9 mouse cellular contexts compared by ENCODE assay signal in genomic region chr8:120321724-120322123, GRCm38 (mm10).
A peak's percentile ranks its signal among the peaks of the same experiment; 100 is the strongest.
DNase-seq lines count a peak whose midpoint lies in the region; ATAC-seq and TF ChIP-seq lines count a peak whose summit lies in the region.
"Had no signal": no experiment of that assay in that cellular context is flagged by ENCODE, and none has a peak within 500 bp of the region (broad histone marks: within the 10 kb centered on the region; RNA-seq: fewer than 3 reads in every experiment).

No protein-coding gene starts in this region.

- no peak overlapping the region for H3K27ac ChIP-seq in ES-Bruce4 (ENCODE audit: insufficient read depth, low read length)
- H3K27ac ChIP-seq in neural tube, embryonic 11.5 days (ENCODE audit: low read depth, low read length) = 0 out of 2 replicates have a peak overlapping the region, but pooled peaks have one; percentile 90

- ATAC-seq in neural tube, embryonic 11.5 days (ENCODE audit: insufficient read depth, low FRiP score, low TSS enrichment) = no peak

- H3K27me3 ChIP-seq in ES-Bruce4 (ENCODE audit: control insufficient read depth, insufficient read depth, low read length, poor library complexity, severe bottlenecking) = no peaks in the 10 kb centered on the region
- H3K27me3 ChIP-seq in neural tube, embryonic 11.5 days (ENCODE audit: control insufficient read depth, insufficient read depth, low read length) = no peaks in the 10 kb centered on the region
- H3K27me3 ChIP-seq: limb, embryonic 13.5 days had no signal

- DNase-seq in kidney, postnatal 4 days = peak; percentile 55 to 59
- DNase-seq in kidney, adult 18-20 months = no peak
- peak; percentile 24 for DNase-seq in T-cell, adult 2 months (ENCODE audit: low spot score)
- DNase-seq in neural tube, embryonic 11.5 days (ENCODE audit: low spot score) = no peak
- DNase-seq in ovary, postnatal 14 days (ENCODE audit: low spot score) = no peak
- no peak for DNase-seq in urinary bladder, adult 2 months (ENCODE audit: low spot score)
- DNase-seq: cerebellum, adult 18-20 months had no signal

- 47% methylated on average over 6 of the region's 6 CpGs for WGBS in neural tube, embryonic 11.5 days

- TF ChIP-seq CTCF in ES-Bruce4 (IDR thresholded peaks at IDR 0.05; ENCODE audit: low read depth, low read length) = peak; percentile 89

- peaks cover 3% of the 10 kb centered on the region for H3K4me1 ChIP-seq in ES-Bruce4 (ENCODE audit: control insufficient read depth, insufficient read depth, low read length)
- H3K4me1 ChIP-seq in neural tube, embryonic 11.5 days (ENCODE audit: control insufficient read depth, insufficient read depth, low read length) = peaks cover 42% of the 10 kb centered on the region

- no peaks in the 10 kb centered on the region for H3K9me3 ChIP-seq in ES-Bruce4 (replicated peaks; ENCODE audit: control insufficient read depth, insufficient read depth, low read length, poor library complexity, severe bottlenecking)
- no peaks in the 10 kb centered on the region for H3K9me3 ChIP-seq in neural tube, embryonic 11.5 days (ENCODE audit: control insufficient read depth, low read length)

- no peak overlapping the region for H3K9ac ChIP-seq in ES-Bruce4 (ENCODE audit: low read depth, poor library complexity, severe bottlenecking)
- H3K9ac ChIP-seq in neural tube, embryonic 11.5 days (ENCODE audit: low read length) = no peak overlapping the region
- H3K9ac ChIP-seq: limb, embryonic 13.5 days had no signal

- no peak for TF ChIP-seq POLR2A in ES-Bruce4 (IDR thresholded peaks at IDR 0.05; ENCODE audit: insufficient read depth, low read length)

- H3K4me2 ChIP-seq in neural tube, embryonic 11.5 days (ENCODE audit: low read depth) = no peak overlapping the region
- H3K4me2 ChIP-seq: limb, embryonic 13.5 days had no signal

- H3K4me3 ChIP-seq in ES-Bruce4 (ENCODE audit: low read depth, low read length) = no peak overlapping the region
- H3K4me3 ChIP-seq in neural tube, embryonic 11.5 days (ENCODE audit: low read depth, low read length) = no peak overlapping the region
- H3K4me3 ChIP-seq: limb, embryonic 13.5 days had no signal

- 0 out of 2 replicates have a peak, but pooled peaks have one; percentile 11 for TF ChIP-seq EP300 in ES-Bruce4 (IDR thresholded peaks at IDR 0.05; ENCODE audit: insufficient read depth, low read depth, low read length)

- no peaks in the 10 kb centered on the region for H3K36me3 ChIP-seq in ES-Bruce4 (ENCODE audit: control insufficient read depth, insufficient read depth, low read length, poor library complexity, severe bottlenecking)
- H3K36me3 ChIP-seq in neural tube, embryonic 11.5 days (ENCODE audit: control insufficient read depth, insufficient read depth, low read length) = no peaks in the 10 kb centered on the region
- H3K36me3 ChIP-seq: limb, embryonic 13.5 days had no signal

Comparison
In these comparisons a context has a peak if more than half of its experiments do, and no peak if none do; other contexts are left out.
1. DNase-seq: peak in kidney, postnatal 4 days (2 of 2) and T-cell, adult 2 months (single experiment); none in kidney, adult 18-20 months (single experiment), neural tube, embryonic 11.5 days (single experiment), ovary, postnatal 14 days (single experiment) and urinary bladder, adult 2 months (single experiment).